Mouse (Mus musculus) layer of hippocampus, adult 8-10 months (tissue): ENCODE measurements at regions not wholly inside any gene's neighbourhood (a gene's known extent, or its start where the extent isn't known, plus 50 kb on each side); places are given as distances from the start of the nearest gene placed in this dataset.

Experiments used
- DNase-seq, 2 experiments: peaks; one replicate each; pipeline ENCODE4 v3.0.0; 2022; ENCODE audit warnings: low spot score in 2 of 2

GRCm38 (mm10) chr13:48316747-48317146 is 55.7 kb downstream of the Id4 start:
- DNase-seq: peak in 1 of 2 experiments; percentile 5

GRCm38 (mm10) chr13:48317457-48317856 is 56.4 kb downstream of the Id4 start:
- DNase-seq: no peak

- no peak for DNase-seq
Observed at GRCm38 (mm10) chr13:48319001-48319400, 58.0 kb downstream of the Id4 start.

- peak in 1 of 2 experiments; percentile 3 for DNase-seq
Observed at GRCm38 (mm10) chr13:48324290-48324718, 63.3 kb downstream of the Id4 start.

GRCm38 (mm10) chr13:48330619-48331018 is 69.6 kb downstream of the Id4 start:
- DNase-seq: no peak

- no peak for DNase-seq
Observed at GRCm38 (mm10) chr13:48336135-48336534, 75.1 kb downstream of the Id4 start.

- no peak for DNase-seq
Observed at GRCm38 (mm10) chr13:48336602-48337001, 75.6 kb downstream of the Id4 start.

- DNase-seq: no peak
Observed at GRCm38 (mm10) chr13:48338561-48338960, 77.5 kb downstream of the Id4 start.

- DNase-seq: no peak
Observed at GRCm38 (mm10) chr13:48350124-48350523, 89.1 kb downstream of the Id4 start.

GRCm38 (mm10) chr13:48350955-48351354 is 89.9 kb downstream of the Id4 start:
- no peak for DNase-seq

GRCm38 (mm10) chr13:48357118-48357517 is 96.1 kb downstream of the Id4 start:
- no peak for DNase-seq

GRCm38 (mm10) chr13:48357640-48358039 is 96.6 kb downstream of the Id4 start:
- DNase-seq: peak in 1 of 2 experiments; percentile 23

- DNase-seq: no peak
Observed at GRCm38 (mm10) chr13:48371060-48371459, 110.0 kb downstream of the Id4 start.

- no peak for DNase-seq
Observed at GRCm38 (mm10) chr13:48376405-48376804, 115.4 kb downstream of the Id4 start.

- DNase-seq: no peak
Observed at GRCm38 (mm10) chr13:48383580-48384445, 122.8 kb downstream of the Id4 start.

GRCm38 (mm10) chr13:48384901-48385300 is 123.9 kb downstream of the Id4 start:
- DNase-seq: no peak

- DNase-seq: no peak
Observed at GRCm38 (mm10) chr13:48391126-48391525, 122.1 kb downstream of the Zfp169 start.

- DNase-seq: no peak
Observed at GRCm38 (mm10) chr13:48397761-48398160, 115.5 kb downstream of the Zfp169 start.

- no peak for DNase-seq
Observed at GRCm38 (mm10) chr13:48398617-48399016, 114.6 kb downstream of the Zfp169 start.

- no peak for DNase-seq
Observed at GRCm38 (mm10) chr13:48402316-48402715, 110.9 kb downstream of the Zfp169 start.

GRCm38 (mm10) chr13:48422438-48423329 is 90.6 kb downstream of the Zfp169 start:
- DNase-seq: no peak

- DNase-seq: no peak
Observed at GRCm38 (mm10) chr13:48426816-48427215, 86.4 kb downstream of the Zfp169 start.
